Mouse (Mus musculus) spleen, postnatal 36 days (tissue): ENCODE data around the gene Map3k7.

ENCODE experiments used
- DNase-seq, 2 experiments: peaks; one replicate each; pipeline ENCODE4 v3.0.0; 2022; ENCODE audit warnings: low spot score in 2 of 2, mixed read lengths in 1 of 2

The Map3k7 gene

GRCm38 (mm10) chr4:31963354-31964193, at the start of gene Map3k7:
Map3k7 (plus strand) TSS chr4:31964097.
- peak; percentile 84 to 87 for DNase-seq

- DNase-seq = no peak
These were observed 48.8 kb upstream of the Map3k7 start for GRCm38 (mm10) chr4:31915114-31915513.

DNA sequence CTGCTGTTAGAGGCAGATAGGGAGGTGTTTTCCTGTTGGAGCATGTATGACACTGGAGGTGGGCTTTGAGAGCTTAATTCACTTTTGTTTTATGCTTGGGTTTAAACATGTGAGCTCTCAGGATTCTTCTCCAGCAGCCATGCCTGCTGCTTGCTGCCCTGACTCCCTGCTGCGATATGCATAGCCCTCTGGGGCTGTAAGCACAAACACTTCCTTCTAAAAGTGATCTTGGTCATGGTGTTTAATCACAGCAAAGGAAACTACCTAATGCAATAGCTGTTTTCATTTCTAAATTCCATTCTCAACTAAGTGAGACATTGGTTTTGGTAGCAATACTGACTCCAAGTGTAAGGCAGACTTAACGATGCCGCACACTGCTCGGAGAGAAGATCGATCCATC, 45.2 kb upstream of the Map3k7 start:
- DNase-seq = no peak

DNA sequence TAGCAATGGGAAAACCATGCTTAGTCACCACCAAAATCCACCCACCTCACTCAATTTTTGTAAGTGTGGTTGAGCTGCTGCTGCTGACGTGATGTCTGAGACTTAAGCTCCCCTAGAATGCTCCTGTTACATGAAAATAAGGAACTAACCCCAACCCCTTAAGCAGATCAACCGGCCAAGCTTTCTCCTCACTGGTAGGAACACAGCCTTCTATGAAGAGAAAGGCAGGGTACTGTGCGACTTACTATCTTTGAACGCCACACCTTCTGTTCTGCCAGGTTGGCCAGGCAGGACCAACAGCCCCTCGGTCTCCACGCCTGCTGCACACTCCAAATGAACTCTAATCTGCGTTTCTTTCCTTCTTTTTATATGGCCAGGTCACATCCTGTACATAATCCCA, 41.7 kb upstream of the Map3k7 start:
- DNase-seq = no peak

DNA sequence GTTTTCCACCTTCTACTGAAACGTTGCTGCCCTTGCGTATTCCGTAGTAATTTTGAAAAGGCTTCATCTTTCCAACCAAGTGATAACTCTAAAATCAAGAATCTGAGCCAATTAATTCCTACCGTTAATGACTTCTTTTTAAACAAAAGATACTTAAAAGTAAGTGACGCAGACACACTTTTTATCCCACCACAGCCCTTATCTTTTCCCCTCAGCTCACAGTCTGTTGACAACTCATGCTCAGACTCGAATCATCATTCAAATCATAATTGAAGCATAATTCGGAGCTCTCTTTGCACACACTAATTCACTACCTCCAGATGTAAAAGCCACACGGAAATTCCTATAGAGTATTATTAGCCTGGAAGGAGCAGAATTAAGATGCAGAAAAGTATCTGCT, 40.5 kb upstream of the Map3k7 start:
- DNase-seq = no peak

- DNase-seq = no peak
These were observed 39.4 kb upstream of the Map3k7 start for GRCm38 (mm10) chr4:31924301-31925185.

DNA sequence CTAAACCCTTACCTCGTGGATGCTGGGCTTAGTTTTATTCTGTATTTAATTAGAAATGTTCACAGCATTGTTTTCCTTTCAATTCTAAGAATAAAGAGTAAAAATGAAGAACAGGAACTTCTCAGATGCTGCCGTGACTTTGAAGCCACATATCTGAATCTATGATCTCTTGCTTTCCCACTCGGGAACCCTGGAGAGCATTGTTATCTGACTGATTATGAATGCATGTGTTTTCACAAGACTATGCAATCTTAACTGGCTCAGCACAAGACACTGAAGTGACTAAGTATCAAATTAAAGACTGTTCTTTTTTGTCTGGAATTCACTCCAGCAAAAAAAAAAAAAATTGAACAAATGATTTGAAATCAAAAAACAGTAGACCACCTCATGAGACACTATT, 30.7 kb upstream of the Map3k7 start:
- no peak for DNase-seq

GRCm38 (mm10) chr4:31935831-31936306, 28.0 kb upstream of the Map3k7 start:
- DNase-seq = no peak

DNA sequence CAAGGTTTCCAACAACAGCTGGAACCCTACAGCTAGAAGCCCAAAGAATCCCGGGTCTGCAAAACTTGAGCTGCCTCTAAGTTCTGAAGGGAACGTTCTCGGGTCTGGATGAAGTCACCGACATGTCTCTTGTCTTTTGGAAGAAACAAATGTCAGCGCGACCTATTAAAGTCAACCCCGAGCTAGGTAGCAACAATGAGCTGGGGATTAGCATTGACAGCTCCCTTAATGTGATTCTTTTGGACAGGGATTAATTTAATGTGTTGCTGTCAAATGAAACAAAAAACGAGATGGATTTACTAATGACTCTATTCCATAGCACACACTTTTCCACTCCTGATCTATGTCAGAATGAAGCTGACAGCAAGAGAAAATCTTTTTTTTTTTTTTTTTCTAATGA, 27.5 kb upstream of the Map3k7 start:
- DNase-seq = no peak

- no peak for DNase-seq
These were observed 27.0 kb upstream of the Map3k7 start for GRCm38 (mm10) chr4:31936911-31937375.

DNA sequence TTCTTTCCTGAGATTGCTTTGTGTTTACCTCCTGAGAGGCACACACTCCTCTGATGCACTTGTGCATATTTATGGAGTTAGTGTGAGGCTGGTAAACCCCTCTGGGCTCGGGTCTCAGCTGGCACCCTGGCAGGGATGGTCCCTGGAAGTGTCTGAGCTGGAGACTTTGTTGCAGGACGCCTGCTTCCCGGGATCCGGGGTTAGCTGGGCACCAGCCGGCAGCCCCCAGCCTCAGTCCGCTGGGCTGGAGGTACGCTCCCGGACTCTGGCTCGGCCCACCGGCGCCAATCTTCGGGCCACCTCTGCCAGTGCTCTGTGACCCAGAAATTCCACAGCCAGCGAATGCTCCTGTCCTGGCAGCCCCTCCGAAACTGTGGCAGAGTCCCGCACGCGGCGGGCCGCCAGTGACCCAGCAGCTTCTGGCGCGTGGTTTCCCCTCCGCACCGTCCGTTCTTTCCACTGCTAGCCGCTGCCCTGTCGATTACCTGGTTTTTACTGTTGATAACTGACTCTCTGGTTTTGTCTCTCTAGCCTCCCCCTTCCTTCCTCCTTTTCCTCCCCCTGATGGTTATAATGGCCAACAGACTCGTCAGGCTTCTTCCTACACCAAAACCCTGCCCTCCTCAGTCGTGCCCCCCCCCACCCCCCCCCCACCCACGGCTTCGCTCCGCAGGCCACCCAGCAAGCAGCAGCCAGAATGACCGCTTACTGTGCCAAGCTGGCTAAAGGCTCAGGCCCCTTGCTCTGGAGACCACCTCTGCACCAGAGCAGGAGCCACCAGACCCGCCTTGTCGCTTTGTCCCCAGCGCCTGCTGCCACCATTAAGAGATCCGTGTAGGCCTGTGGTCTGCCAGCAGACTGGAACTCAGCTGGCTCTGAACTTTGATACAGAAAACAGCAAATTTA, 26.3 kb upstream of the Map3k7 start:
- DNase-seq = no peak

GRCm38 (mm10) chr4:31938416-31939106, 25.3 kb upstream of the Map3k7 start:
- no peak for DNase-seq

- DNase-seq = no peak
These were observed 22.3 kb upstream of the Map3k7 start for GRCm38 (mm10) chr4:31941616-31942015.

DNA sequence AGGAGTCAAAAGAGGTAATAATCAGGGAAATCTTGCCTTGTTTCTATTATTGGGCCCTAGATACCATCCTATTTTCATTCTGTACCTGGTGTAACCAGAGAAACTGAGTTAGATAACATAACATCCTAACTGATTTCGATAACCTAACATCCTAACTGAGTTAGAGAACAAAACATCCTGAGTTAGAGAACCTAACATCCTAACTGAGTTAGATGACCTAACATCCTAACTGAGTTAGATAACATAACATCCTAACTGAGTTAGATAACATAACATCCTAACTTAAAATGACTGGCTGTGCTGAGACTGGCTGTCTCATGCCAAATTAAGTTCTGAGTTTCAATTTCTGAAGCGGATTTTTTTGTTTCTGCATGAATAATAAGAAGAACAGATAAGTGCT, 20.9 kb upstream of the Map3k7 start:
- no peak for DNase-seq

DNA sequence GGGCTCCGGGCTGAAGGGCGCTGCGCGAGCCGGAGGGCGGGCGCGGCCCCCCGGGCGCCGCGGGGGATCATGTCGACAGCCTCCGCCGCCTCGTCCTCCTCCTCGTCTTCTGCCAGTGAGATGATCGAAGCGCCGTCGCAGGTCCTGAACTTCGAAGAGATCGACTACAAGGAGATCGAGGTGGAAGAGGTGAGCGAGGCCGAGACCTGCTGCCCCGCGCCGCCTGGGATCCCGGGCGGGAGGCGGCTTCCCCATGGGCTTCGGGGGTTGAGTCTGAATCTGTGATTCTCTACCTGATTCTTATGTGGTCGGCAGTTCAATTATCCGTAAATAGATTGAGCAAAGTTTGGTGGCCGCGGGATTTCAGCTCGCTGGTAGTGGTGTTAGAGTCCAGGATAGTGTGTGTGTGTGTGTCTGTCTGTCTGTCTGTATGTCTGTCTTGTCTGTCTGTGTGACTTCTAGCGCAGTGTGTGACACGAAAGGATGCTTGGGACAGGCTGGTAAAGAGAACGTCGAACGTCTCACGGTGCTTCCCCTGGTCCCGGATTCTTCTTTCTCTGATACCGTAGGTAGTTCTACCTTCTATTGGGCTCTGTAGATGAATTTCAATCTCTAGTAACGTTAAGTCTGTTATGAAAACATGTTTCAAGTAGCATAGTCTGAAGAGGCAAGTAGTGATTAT, 438 bp downstream of the Map3k7 start:
- DNase-seq = peak in 1 of 2 experiments; percentile 10

- no peak for DNase-seq
These were observed 1.3 kb downstream of the Map3k7 start for GRCm38 (mm10) chr4:31965208-31965607.

DNA sequence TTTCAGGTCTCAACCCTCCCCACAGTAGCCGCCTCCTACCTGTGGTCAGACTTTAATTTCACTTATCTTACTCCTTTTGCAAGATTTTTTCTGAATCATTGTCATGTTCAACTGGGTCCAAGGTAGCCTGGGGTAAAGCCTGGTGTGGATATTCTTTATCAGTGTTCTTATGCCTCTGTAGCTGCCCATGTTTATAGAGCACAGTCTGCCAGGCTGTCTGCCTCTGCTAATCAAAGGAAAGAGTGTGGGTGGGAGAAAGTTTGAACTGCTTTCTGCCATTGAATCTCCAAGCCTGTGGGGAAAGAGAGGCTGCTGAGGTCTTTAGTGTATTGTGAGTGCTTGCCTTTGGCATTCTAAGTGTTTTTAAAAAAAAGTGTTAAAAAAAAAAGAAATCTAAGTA, 7.5 kb downstream of the Map3k7 start:
- no peak for DNase-seq

GRCm38 (mm10) chr4:31972181-31972580, 8.3 kb downstream of the Map3k7 start:
- peak; percentile 7 to 18 for DNase-seq

GRCm38 (mm10) chr4:31975260-31975950, 11.5 kb downstream of the Map3k7 start:
- DNase-seq = no peak

DNA sequence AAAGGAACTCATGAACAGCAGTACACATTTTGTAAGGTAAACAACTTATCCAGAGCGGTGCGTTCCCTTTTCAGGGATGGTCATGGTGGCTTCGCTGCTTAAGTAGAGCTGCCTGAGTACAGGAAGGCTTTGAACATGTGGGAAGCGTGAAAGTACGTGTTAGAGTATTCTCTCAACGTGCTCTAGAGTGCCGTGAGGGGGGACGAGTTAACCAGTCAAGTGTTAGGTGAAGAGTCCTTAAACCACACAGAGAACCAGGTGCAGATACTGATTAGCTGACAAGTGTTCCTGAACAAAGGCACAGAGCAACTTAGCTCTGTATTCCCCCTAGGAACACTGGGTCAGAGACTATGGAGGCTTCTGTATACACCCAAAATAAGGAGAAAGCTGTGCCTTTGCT, 18.0 kb downstream of the Map3k7 start:
- no peak for DNase-seq
